Mouse (Mus musculus) liver, adult 2 months (tissue): ENCODE data around the gene Celf2.

ENCODE experiments used
- CTCF ChIP-seq: fragments of 200-500 bp; IDR thresholded peaks from 2 replicates; pipeline ENCODE4 v1.5.1; 2011; ENCODE audit warnings: low read depth, low read length, control low read depth
- POLR2A ChIP-seq: fragments of 200-500 bp; IDR thresholded peaks from 2 replicates; pipeline ENCODE4 v1.6.1; 2011; ENCODE audit warnings: low read length, control low read depth; ENCODE audit not compliant: insufficient read depth; ENCODE audit errors: extremely low read depth

DNA sequence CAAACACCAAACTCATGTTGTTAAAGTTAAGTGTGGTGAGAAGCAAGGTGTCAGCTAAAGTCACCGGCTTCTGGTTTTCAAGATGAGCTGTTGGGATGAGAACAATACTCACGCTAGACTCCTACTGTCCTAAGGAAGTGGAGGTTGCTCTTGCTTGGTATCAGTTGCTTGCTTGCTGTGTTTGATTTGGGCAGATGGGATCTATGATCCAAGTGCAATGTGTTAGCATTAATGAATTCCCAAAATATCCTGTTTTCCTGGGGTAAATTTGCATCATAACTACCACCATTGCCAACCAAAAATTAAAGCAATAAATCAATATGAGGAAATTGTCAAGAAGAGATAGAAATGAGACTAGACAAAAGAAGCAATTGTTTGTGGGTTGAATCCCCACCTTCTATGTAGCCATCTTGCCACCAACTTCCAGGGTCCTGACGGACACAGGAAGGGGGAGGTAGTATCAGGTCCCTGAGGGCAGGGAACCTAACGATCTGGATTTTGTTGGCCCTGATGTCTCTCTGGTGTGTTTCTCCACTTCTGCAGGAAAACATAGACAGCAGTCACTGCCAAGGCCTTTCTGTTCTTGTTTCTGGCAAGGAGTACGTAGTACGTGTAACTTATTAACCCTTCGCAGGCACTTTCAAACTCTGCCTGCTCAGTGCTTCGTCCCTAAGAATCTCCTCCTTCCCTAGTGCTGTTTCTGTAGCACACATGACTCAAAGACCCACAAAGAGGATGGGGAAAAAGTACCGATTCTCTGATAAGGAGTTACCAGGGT is 563.5 kb downstream of the Celf2 start:
- TF ChIP-seq POLR2A (no peak), CTCF (no peak)
